Comparison of ENCODE assay signal across 20 mouse cellular contexts in the genomic region with DNA sequence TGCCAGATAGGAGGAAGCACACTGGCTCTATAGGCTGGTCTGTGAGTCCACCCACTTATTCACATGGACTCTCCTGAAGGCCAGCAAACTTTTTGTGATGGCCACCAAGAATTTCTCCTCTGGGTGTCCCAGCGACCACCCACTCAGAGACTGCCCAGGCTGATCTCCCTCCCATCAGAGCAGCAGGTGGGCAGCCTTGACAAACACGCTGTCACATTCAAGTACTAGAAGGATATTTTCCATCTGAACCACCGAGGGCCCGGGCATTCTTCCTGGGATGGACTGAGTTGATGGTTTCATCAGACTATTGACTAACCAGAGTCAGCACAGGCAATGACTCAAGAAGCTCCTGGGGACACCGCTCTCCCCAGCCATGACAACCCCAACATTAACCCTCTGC.
DNase-seq lines count a peak whose midpoint lies in the region; ATAC-seq and TF ChIP-seq lines count a peak whose summit lies in the region.
"Had no signal": no experiment of that assay in that cellular context is flagged by ENCODE, and none has a peak within 500 bp of the region (broad histone marks: within the 10 kb centered on the region; RNA-seq: fewer than 3 reads in every experiment).

No protein-coding gene starts in this region.

- WGBS in heart, embryonic 10.5 days = 76% methylated on average over 5 of the region's 5 CpGs
- WGBS in lung, embryonic 16.5 days = 57% methylated on average over 5 of the region's 5 CpGs
- WGBS in limb, embryonic 12.5 days = 87% methylated on average over 5 of the region's 5 CpGs

- no peak for ATAC-seq in lung, embryonic 16.5 days (ENCODE audit: low read depth)
- ATAC-seq in limb, embryonic 12.5 days (ENCODE audit: insufficient number of reproducible peaks, insufficient read depth, low FRiP score, low TSS enrichment, low read depth) = no peak
- ATAC-seq: activated CD4-positive, CD25-positive, alpha-beta regulatory T cell, adult 4 months; forebrain, embryonic 15.5 days; hindbrain, postnatal 0 days; Patski had no signal

- no peaks in the 10 kb centered on the region for H3K9me3 ChIP-seq in heart, embryonic 10.5 days
- H3K9me3 ChIP-seq in lung, embryonic 16.5 days (ENCODE audit: control insufficient read depth, low read length) = no peaks in the 10 kb centered on the region
- peaks cover 9% of the 10 kb centered on the region; the same call in 1 of the 2 replicates for H3K9me3 ChIP-seq in E14TG2a.4 (ENCODE audit: low read length)
- H3K9me3 ChIP-seq in limb, embryonic 12.5 days = no peaks in the 10 kb centered on the region
- H3K9me3 ChIP-seq: forebrain, embryonic 15.5 days; heart, embryonic 13.5 days; hindbrain, embryonic 12.5 days had no signal

- H3K36me3 ChIP-seq in heart, embryonic 10.5 days = no peaks in the 10 kb centered on the region
- no peaks in the 10 kb centered on the region for H3K36me3 ChIP-seq in lung, embryonic 16.5 days (ENCODE audit: control insufficient read depth, insufficient read depth, low read length)
- H3K36me3 ChIP-seq in E14TG2a.4 (ENCODE audit: insufficient read depth, low read length) = no peaks in the 10 kb centered on the region
- H3K36me3 ChIP-seq in limb, embryonic 12.5 days = no peaks in the 10 kb centered on the region
- H3K36me3 ChIP-seq: forebrain, embryonic 15.5 days; heart, embryonic 13.5 days; hindbrain, embryonic 12.5 days had no signal

- H3K27me3 ChIP-seq in heart, embryonic 10.5 days (ENCODE audit: insufficient read depth, poor library complexity, severe bottlenecking) = peaks cover 6% of the 10 kb centered on the region; the same call in 1 of the 2 replicates
- peaks cover 10% of the 10 kb centered on the region for H3K27me3 ChIP-seq in lung, embryonic 16.5 days (ENCODE audit: control insufficient read depth, insufficient read depth, low read depth, low read length)
- H3K27me3 ChIP-seq in E14TG2a.4 (ENCODE audit: insufficient read depth, low read length) = peaks cover 34% of the 10 kb centered on the region
- H3K27me3 ChIP-seq in limb, embryonic 12.5 days = 0 out of 2 replicates have a peak, but pooled peaks cover 5% of the 10 kb centered on the region

- no peak for TF ChIP-seq CTCF in E14TG2a.4 (conservative IDR thresholded peaks at IDR 0.05; ENCODE audit: low read length)

- H3K4me3 ChIP-seq in heart, embryonic 10.5 days = no peak overlapping the region
- no peak overlapping the region for H3K4me3 ChIP-seq in lung, embryonic 16.5 days (ENCODE audit: low read length)
- H3K4me3 ChIP-seq in E14TG2a.4 (replicated peaks; ENCODE audit: low read length) = peak overlapping the region; percentile 24; the same call in 1 of the 2 replicates
- no peak overlapping the region for H3K4me3 ChIP-seq in limb, embryonic 12.5 days (replicated peaks)
- H3K4me3 ChIP-seq: forebrain, embryonic 15.5 days; heart, adult 2 months; heart, embryonic 13.5 days; hindbrain, embryonic 12.5 days had no signal

- no peak for DNase-seq in heart, embryonic 10.5 days (ENCODE audit: low spot score)
- DNase-seq in heart, adult 9 months (ENCODE audit: low spot score in 2 of 2) = no peak
- DNase-seq in lung, adult 18-20 months = no peak
- DNase-seq in embryo, embryonic 11 days = no peak
- DNase-seq: adrenal gland, postnatal 14 days; cerebellum, adult 11-12 months; cerebellum, adult 9-10 months; cerebellum, postnatal 25 days; gastrocnemius, postnatal 10 days; heart, adult 2 months; heart, postnatal 36 days had no signal

- H3K9ac ChIP-seq in lung, embryonic 16.5 days (ENCODE audit: low read length) = no peak overlapping the region
- H3K9ac ChIP-seq in limb, embryonic 12.5 days (replicated peaks) = no peak overlapping the region
- H3K9ac ChIP-seq: forebrain, embryonic 15.5 days; heart, embryonic 13.5 days; hindbrain, embryonic 12.5 days had no signal

- no peak overlapping the region for H3K4me2 ChIP-seq in lung, embryonic 16.5 days (ENCODE audit: low read depth, low read length)
- no peak overlapping the region for H3K4me2 ChIP-seq in limb, embryonic 12.5 days
- H3K4me2 ChIP-seq: forebrain, embryonic 15.5 days; heart, embryonic 13.5 days; hindbrain, embryonic 12.5 days had no signal

- peaks cover 52% of the 10 kb centered on the region for H3K4me1 ChIP-seq in heart, embryonic 10.5 days
- peaks cover 14% of the 10 kb centered on the region for H3K4me1 ChIP-seq in lung, embryonic 16.5 days (replicated peaks; ENCODE audit: control insufficient read depth, insufficient read depth, low read length)
- H3K4me1 ChIP-seq in E14TG2a.4 (replicated peaks; ENCODE audit: low read depth, low read length) = peaks cover 43% of the 10 kb centered on the region
- H3K4me1 ChIP-seq in limb, embryonic 12.5 days (replicated peaks) = peaks cover 39% of the 10 kb centered on the region

- peak overlapping the region; percentile 78; the same call in 1 of the 2 replicates for H3K27ac ChIP-seq in heart, embryonic 10.5 days
- H3K27ac ChIP-seq in lung, embryonic 16.5 days (ENCODE audit: low read length) = 0 out of 2 replicates have a peak overlapping the region, but pooled peaks have one; percentile 20
- H3K27ac ChIP-seq in limb, embryonic 12.5 days = peak overlapping the region; percentile 7; the same call in 1 of the 2 replicates
- H3K27ac ChIP-seq: forebrain, embryonic 15.5 days; heart, adult 2 months; heart, embryonic 13.5 days; hindbrain, embryonic 12.5 days; hindbrain, postnatal 0 days had no signal

Comparison
In these comparisons a context has a peak if more than half of its experiments do, and no peak if none do; other contexts are left out.
1. H3K27ac ChIP-seq: peak in every context shown above with its lines; median percentile 78 in heart, embryonic 10.5 days; 20 in lung, embryonic 16.5 days; 7 in limb, embryonic 12.5 days.